Mouse (Mus musculus): ENCODE measurements around the gene Parp11.

DNA sequence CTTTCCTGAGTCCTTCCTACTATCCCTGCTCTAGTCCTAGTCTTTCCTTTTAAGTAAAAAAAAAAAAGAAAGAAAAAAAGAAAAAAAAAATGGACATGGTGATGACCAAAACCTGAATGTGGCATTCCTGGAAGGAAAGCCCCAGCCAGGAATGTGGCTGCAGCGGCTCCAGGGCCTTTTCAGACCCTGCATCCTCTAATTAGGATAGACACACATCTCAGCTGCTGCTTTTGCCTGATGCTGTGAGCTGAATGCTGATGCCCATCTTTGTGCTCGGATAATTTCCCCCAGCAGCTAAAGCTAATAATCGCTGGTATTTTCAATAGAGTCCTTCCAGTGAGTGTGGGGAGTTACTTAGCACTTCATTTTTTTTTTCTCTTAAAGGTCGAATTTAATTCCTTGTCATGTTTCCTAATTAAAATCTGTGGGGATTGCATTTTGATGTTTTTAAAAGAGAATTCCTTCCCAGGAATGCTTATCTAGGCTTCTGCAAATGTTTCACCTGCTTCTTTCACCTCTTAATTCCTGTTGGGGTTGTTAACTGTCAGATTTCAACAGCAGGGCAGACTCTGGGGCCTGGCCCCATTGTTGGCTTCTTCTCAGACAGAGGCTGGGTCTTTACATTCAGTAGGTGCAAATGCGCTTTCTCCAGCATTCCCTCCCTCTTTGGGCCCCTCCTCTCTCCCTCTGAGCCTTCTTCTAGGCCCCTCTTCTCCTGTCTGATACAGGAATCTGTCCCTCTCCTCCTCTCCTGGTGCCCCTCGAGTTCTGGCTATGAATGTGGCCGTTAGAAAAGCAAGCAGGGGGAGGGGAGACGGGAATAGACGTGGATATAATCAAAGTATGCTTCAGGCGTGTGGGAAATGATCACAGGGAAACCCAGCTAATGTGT, 3.1 kb downstream of the Parp11 start:
- no peak for TF ChIP-seq MYOD1 (IDR thresholded peaks at IDR 0.05; ENCODE audit: control insufficient read depth in 1 of 3, insufficient read length in 2 of 3, low read depth in 2 of 3)
- no peak for TF ChIP-seq POLR2A (IDR thresholded peaks at IDR 0.05; ENCODE audit: insufficient read length, low read depth)
- no peak for TF ChIP-seq E2F4 (IDR thresholded peaks at IDR 0.05; ENCODE audit: insufficient read depth)
- TF ChIP-seq TCF3 (IDR thresholded peaks at IDR 0.05; ENCODE audit: insufficient read length, low read depth): no peak
- TF ChIP-seq POLR2AphosphoS2 (IDR thresholded peaks at IDR 0.05; ENCODE audit: insufficient read length, low read depth): no peak
- TF ChIP-seq MAX (IDR thresholded peaks at IDR 0.05; ENCODE audit: low read depth): no peak

All from myocyte (in vitro differentiated cells).